ENCODE assay signal across 9 mouse cellular contexts in the genomic region with DNA sequence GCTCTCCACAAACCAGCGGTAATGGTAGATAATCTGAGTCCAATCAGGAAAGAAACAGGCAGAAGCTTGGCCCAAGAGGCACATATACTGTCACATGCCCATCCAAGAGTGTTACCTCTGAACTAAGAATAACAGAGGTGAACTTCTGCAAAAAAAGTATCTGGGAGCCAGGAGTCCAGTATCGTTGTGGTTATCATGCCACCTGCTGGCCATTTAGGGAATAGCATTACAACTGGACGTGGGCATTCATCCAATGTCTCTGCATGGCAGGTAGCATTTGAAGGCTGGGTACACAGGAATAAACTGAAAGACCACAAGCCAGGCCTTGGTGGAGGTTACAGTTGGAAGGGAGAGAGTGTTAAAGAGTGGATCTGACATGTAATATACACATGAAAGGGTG.
DNase-seq lines count a peak whose midpoint lies in the region; ATAC-seq and TF ChIP-seq lines count a peak whose summit lies in the region.
"Had no signal": no experiment of that assay in that cellular context is flagged by ENCODE, and none has a peak within 500 bp of the region (broad histone marks: within the 10 kb centered on the region; RNA-seq: fewer than 3 reads in every experiment).

No protein-coding gene starts in this region.

- dilution Hi-C loops in CH12.LX (cut with MboI; ENCODE audit: extremely low pct_ligation_motif_present, extremely low pct_unique_long_range_greater_than_20kb, low sequenced_read_pairs), result no loop called here

- peaks cover 70% of the 10 kb centered on the region for H3K27me3 ChIP-seq in CH12.LX (replicated peaks)

- H3K4me3 ChIP-seq in CH12.LX (replicated peaks in 1 of 3; ENCODE audit: low read depth in 2 of 3, low read length in 2 of 3, poor library complexity in 1 of 3), result no peak overlapping the region
- H3K4me3 ChIP-seq: megakaryocyte, embryonic 14.5 days had no signal

- DNase-seq in heart, adult 18-20 months, result peak; percentile 61 to 85
- DNase-seq in heart, postnatal 25 days (ENCODE audit: low spot score), result no peak
- DNase-seq in CH12.LX (ENCODE audit: extremely low read depth), result peak; percentile 66
- peak; percentile 39 for DNase-seq in brain, embryonic 18.5 days (ENCODE audit: low read depth, low spot score)
- peak; percentile 43 for DNase-seq in fibroblast of lung, adult 2 months (ENCODE audit: low read depth)
- DNase-seq in layer of hippocampus, adult 8-10 months (ENCODE audit: low spot score in 2 of 2), result peak; percentile 52 to 78
- peak; percentile 74 for DNase-seq in testis, postnatal 10 days (ENCODE audit: low spot score)

- ATAC-seq in megakaryocyte, adult 5-6 weeks (ENCODE audit: poor library complexity, severe bottlenecking), result peak; percentile 43; the same call in 1 of the 2 replicates

- intact Hi-C loops in heart, postnatal 25 days (cut with DNase I), result loop anchor here (1.0 to 2.0 kb wide), 3 partner anchors 52 to 633 kb away; no protein-coding TSS in a partner anchor

- peak; percentile 81 for TF ChIP-seq RAD21 in CH12.LX (IDR thresholded peaks at IDR 0.05; ENCODE audit: low read depth, low read length)

- no peak for TF ChIP-seq POLR2A in CH12.LX (IDR thresholded peaks at IDR 0.05; ENCODE audit: low read depth, low read length)

- no peaks in the 10 kb centered on the region for H3K79me2 ChIP-seq in CH12.LX (replicated peaks; ENCODE audit: control insufficient read depth, extremely low read depth, insufficient read depth, poor library complexity, severe bottlenecking)

- no peak overlapping the region for H3K27ac ChIP-seq in CH12.LX (ENCODE audit: insufficient read depth, low read depth)

- in situ Hi-C loops in CH12.LX (cut with MboI; ENCODE audit: low pct_ligation_motif_present, low pct_unique_long_range_greater_than_20kb, low sequenced_read_pairs), result no loop called here

- H3K9ac ChIP-seq in CH12.LX (ENCODE audit: insufficient read depth, low read depth), result no peak overlapping the region

- peak; percentile 84 to 90 for TF ChIP-seq CTCF in CH12.LX (conservative IDR thresholded peaks at IDR 0.05 in 1 of 2, IDR thresholded peaks at IDR 0.05 in 1 of 2; ENCODE audit: low read depth in 2 of 2, low read length in 2 of 2)

- TF ChIP-seq EP300 in CH12.LX (IDR thresholded peaks at IDR 0.05; ENCODE audit: low read length), result no peak

- no peak overlapping the region for H3K4me2 ChIP-seq in CH12.LX (ENCODE audit: insufficient read depth, low read depth, poor library complexity, severe bottlenecking)

- no peaks in the 10 kb centered on the region for H3K36me3 ChIP-seq in CH12.LX (replicated peaks in 1 of 2; ENCODE audit: control insufficient read depth in 1 of 2, insufficient read depth in 1 of 2, low read length in 1 of 2)

- peaks cover 0 to 7% of the 10 kb centered on the region in 2 experiments; a peak in 1 of 4 replicates for H3K4me1 ChIP-seq in CH12.LX (ENCODE audit: control insufficient read depth in 1 of 2, insufficient read depth in 2 of 2)
- H3K4me1 ChIP-seq: megakaryocyte, embryonic 14.5 days had no signal

- peaks cover 12% of the 10 kb centered on the region for H3K9me3 ChIP-seq in CH12.LX (replicated peaks; ENCODE audit: low read length)
- H3K9me3 ChIP-seq: megakaryocyte, embryonic 14.5 days had no signal

TF ChIP-seq in CH12.LX, 34 proteins besides CTCF, POLR2A, EP300 and RAD21:
- peak; percentile 76 for TF ChIP-seq SMC3 (IDR thresholded peaks at IDR 0.05; ENCODE audit: low read depth, low read length)
- no peak for TF ChIP-seq SIN3A (IDR thresholded peaks at IDR 0.05; ENCODE audit: low read length)
- 0 out of 2 replicates have a peak, but pooled peaks have one; percentile 47 for TF ChIP-seq ZNF384 (IDR thresholded peaks at IDR 0.05; ENCODE audit: low read depth, low read length)
- no peak for TF ChIP-seq TCF12 (IDR thresholded peaks at IDR 0.05; ENCODE audit: low read depth, low read length)
